Mouse (Mus musculus) liver, embryonic 14.5 days (tissue): Measurements from ENCODE around the gene Cnn3. TPM values are rescaled to one million over a fixed set of nuclear protein-coding genes. Genes with fewer than 3 reads are reported as not detected.

ENCODE experiments used
- ATAC-seq: fragments of 200-750 bp; cut with Nextera tagmentation; 2 replicates; pipeline ENCODE4 v1.8.0; 2017; ENCODE audit warnings: moderate number of reproducible peaks, mild to moderate bottlenecking, moderate library complexity; ENCODE audit not compliant: insufficient read depth
- DNase-seq, 3 experiments: peaks; one replicate each; pipeline ENCODE4 v3.0.0-alpha.2; 2012 to 2013; ENCODE audit warnings: low read depth in 3 of 3, low spot score in 3 of 3
- H3K27ac ChIP-seq: fragments of 300-500 bp; sonication (generic); 2 replicates; pipeline ENCODE4 v1.5.1; 2014; ENCODE audit warnings: moderate library complexity, mild to moderate bottlenecking, control low read depth, inconsistent platforms
- H3K27me3 ChIP-seq: fragments of 300-500 bp; sonication (generic); 2 replicates; pipeline ENCODE4 v1.6.1; 2014; ENCODE audit warnings: mild to moderate bottlenecking, low read length, moderate library complexity; ENCODE audit not compliant: control insufficient read depth, insufficient read depth
- H3K36me3 ChIP-seq: fragments of 300-500 bp; sonication (generic); replicated peaks from 2 replicates; pipeline ENCODE4 v1.6.1; 2014; ENCODE audit warnings: low read depth; ENCODE audit not compliant: control insufficient read depth, insufficient read depth
- H3K4me1 ChIP-seq, 2 experiments: fragments of 200-500 bp in 1 of 2; fragments of 300-500 bp in 1 of 2; sonication (generic) in 1 of 2; replicated peaks; 2 replicates each; pipeline ENCODE4 v1.6.1; 2012 to 2014; ENCODE audit warnings: antibody characterized with exemption in 1 of 2, inconsistent platforms in 1 of 2, low read length in 1 of 2; ENCODE audit not compliant: control insufficient read depth in 2 of 2, insufficient read depth in 2 of 2
- H3K4me2 ChIP-seq: fragments of 300-500 bp; sonication (generic); 2 replicates; pipeline ENCODE4 v1.6.1; 2014; ENCODE audit warnings: low read depth, mild to moderate bottlenecking, control low read depth, moderate library complexity
- H3K4me3 ChIP-seq, 2 experiments: fragments of 200-500 bp in 1 of 2; fragments of 300-500 bp in 1 of 2; sonication (generic) in 1 of 2; 2 replicates each; pipeline ENCODE4 v1.5.1; 2012 to 2014; ENCODE audit warnings: low read depth in 2 of 2, low read length in 2 of 2, mild to moderate bottlenecking in 2 of 2, control low read depth in 1 of 2, inconsistent platforms in 1 of 2, moderate library complexity in 1 of 2; ENCODE audit not compliant: insufficient read depth in 1 of 2
- H3K9ac ChIP-seq: fragments of 300-500 bp; sonication (generic); replicated peaks from 2 replicates; pipeline ENCODE4 v1.6.1; 2014; ENCODE audit warnings: mild to moderate bottlenecking, control low read depth, moderate library complexity
- H3K9me3 ChIP-seq: fragments of 300-500 bp; sonication (generic); 2 replicates; pipeline ENCODE4 v1.6.1; 2016; ENCODE audit warnings: low read length, mixed read lengths; ENCODE audit not compliant: control insufficient read depth
- CTCF ChIP-seq: IDR thresholded peaks from 2 replicates; pipeline ENCODE4 v1.5.1; 2016; ENCODE audit warnings: antibody characterized with exemption, low read depth, control low read depth
- EP300 ChIP-seq: IDR thresholded peaks from 2 replicates; pipeline ENCODE4 v1.6.1; 2016; ENCODE audit warnings: antibody characterized with exemption, low read depth
- WGBS: fragments of 180-500 bp; shearing (Covaris S2); extraction: QIAGEN DNeasy Blood & Tissue Kit; methylation state at CpG from one replicate; pipeline ENCODE4 v1.1.7; 2014; ENCODE audit not compliant: insufficient replicate concordance; 5-methylcytosine and 5-hydroxymethylcytosine counted together
- polyA plus RNA-seq, 2 experiments: library from polyadenylated mRNA; depleted of rRNA in 1 of 2; stranded (reverse) in 1 of 2; unstranded in 1 of 2; fragments of >200 nt; fragmentation: Nextera tagmentation in 1 of 2; extraction: Ambion mirVana in 1 of 2; gene quantifications; 2 replicates each; pipeline versions ENCODE4 v1.2.1 to v1.2.3; 2012 to 2014

The Cnn3 gene
- polyA plus RNA-seq, 2 experiments = 62.7 to 82.7 TPM

GRCm38 (mm10) chr3:121428230-121428629 is 1.9 kb downstream of the Cnn3 start:
- H3K4me1 ChIP-seq = peaks cover 13 to 20% of the 10 kb centered on the region in 2 experiments
- WGBS = 11% methylated on average over 8 of the region's 8 CpGs
- DNase-seq = no peak
- peak overlapping the region; percentile 22 to 77 for H3K4me3 ChIP-seq
- no peaks in the 10 kb centered on the region for H3K36me3 ChIP-seq
- ATAC-seq = no peak
- no peaks in the 10 kb centered on the region for H3K9me3 ChIP-seq
- peaks cover 3% of the 10 kb centered on the region; the same call in 1 of the 2 replicates for H3K27me3 ChIP-seq
- peak overlapping the region; percentile 41 for H3K9ac ChIP-seq
- TF ChIP-seq CTCF (no peak), EP300 (no peak)
- H3K4me2 ChIP-seq = peak overlapping the region; percentile 94
- no peak overlapping the region for H3K27ac ChIP-seq

- DNase-seq (no peak), ATAC-seq (no peak)
- peaks cover 18 to 25% of the 10 kb centered on the region in 2 experiments for H3K4me1 ChIP-seq
- H3K4me2 ChIP-seq = peak overlapping the region; percentile 94
- H3K4me3 ChIP-seq = 0 out of 4 replicates have a peak overlapping the region, but pooled peaks of 1 of the 2 experiments have one; percentile 22
- H3K9me3 ChIP-seq = no peaks in the 10 kb centered on the region
- no peaks in the 10 kb centered on the region for H3K36me3 ChIP-seq
- WGBS = 65% methylated on average over 11 of the region's 11 CpGs
- H3K9ac ChIP-seq = no peak overlapping the region
- peaks cover 3% of the 10 kb centered on the region; the same call in 1 of the 2 replicates for H3K27me3 ChIP-seq
- no peak overlapping the region for H3K27ac ChIP-seq
- no peak for TF ChIP-seq EP300
- no peak for TF ChIP-seq CTCF
Measured at GRCm38 (mm10) chr3:121428696-121429259, 2.5 kb downstream of the Cnn3 start.

- Histone ChIP-seq H3K9ac (no peak overlapping the region), H3K27me3 (peaks cover 3% of the 10 kb centered on the region; the same call in 1 of the 2 replicates), H3K4me3 (no peak overlapping the region), H3K4me2 (no peak overlapping the region), H3K4me1 (peaks cover 25 to 31% of the 10 kb centered on the region in 2 experiments), H3K27ac (no peak overlapping the region), H3K9me3 (no peaks in the 10 kb centered on the region), H3K36me3 (no peaks in the 10 kb centered on the region)
- no peak for DNase-seq
- WGBS = 64% methylated on average over 3 of the region's 3 CpGs
- TF ChIP-seq EP300 = no peak
- TF ChIP-seq CTCF = no peak
- ATAC-seq = no peak
Measured at GRCm38 (mm10) chr3:121429469-121429868, 3.2 kb downstream of the Cnn3 start.

GRCm38 (mm10) chr3:121430289-121430936 is 4.1 kb downstream of the Cnn3 start:
- Histone ChIP-seq H3K27me3 (peaks cover 3% of the 10 kb centered on the region; the same call in 1 of the 2 replicates), H3K9me3 (no peaks in the 10 kb centered on the region), H3K27ac (no peak overlapping the region), H3K9ac (no peak overlapping the region), H3K36me3 (no peaks in the 10 kb centered on the region), H3K4me1 (peaks cover 24 to 36% of the 10 kb centered on the region in 2 experiments), H3K4me3 (no peak overlapping the region), H3K4me2 (no peak overlapping the region)
- DNase-seq (no peak), ATAC-seq (no peak)
- WGBS = 47% methylated on average over 7 of the region's 7 CpGs
- TF ChIP-seq EP300 = 0 out of 2 replicates have a peak, but pooled peaks have one; percentile 14
- no peak for TF ChIP-seq CTCF

- DNase-seq (no peak), ATAC-seq (peak; percentile 60; the same call in 1 of the 2 replicates)
- H3K9ac ChIP-seq = no peak overlapping the region
- H3K4me3 ChIP-seq = no peak overlapping the region
- no peaks in the 10 kb centered on the region for H3K36me3 ChIP-seq
- no peak for TF ChIP-seq EP300
- TF ChIP-seq CTCF = no peak
- H3K27me3 ChIP-seq = no peaks in the 10 kb centered on the region
- no peaks in the 10 kb centered on the region for H3K9me3 ChIP-seq
- H3K4me2 ChIP-seq = peak overlapping the region; percentile 21
- WGBS = 25% methylated on average over 6 of the region's 6 CpGs
- H3K4me1 ChIP-seq = peaks cover 19 to 45% of the 10 kb centered on the region in 2 experiments
- H3K27ac ChIP-seq = peak overlapping the region; percentile 3
Measured at GRCm38 (mm10) chr3:121433359-121433758, 7.1 kb downstream of the Cnn3 start.
